Mouse (Mus musculus) lung, adult 2 months (tissue): ENCODE results near the gene Gm527.

Source experiments
- CTCF ChIP-seq: fragments of 200-500 bp; IDR thresholded peaks from 2 replicates; pipeline ENCODE4 v1.5.1; 2011; ENCODE audit warnings: mild to moderate bottlenecking, low read length, control low read depth; ENCODE audit not compliant: insufficient read depth
- POLR2A ChIP-seq: fragments of 200-500 bp; IDR thresholded peaks from 2 replicates; pipeline ENCODE4 v1.6.1; 2011; ENCODE audit warnings: low read depth, mild to moderate bottlenecking, control low read depth, low read length, borderline replicate concordance; ENCODE audit errors: extremely low read depth

DNA sequence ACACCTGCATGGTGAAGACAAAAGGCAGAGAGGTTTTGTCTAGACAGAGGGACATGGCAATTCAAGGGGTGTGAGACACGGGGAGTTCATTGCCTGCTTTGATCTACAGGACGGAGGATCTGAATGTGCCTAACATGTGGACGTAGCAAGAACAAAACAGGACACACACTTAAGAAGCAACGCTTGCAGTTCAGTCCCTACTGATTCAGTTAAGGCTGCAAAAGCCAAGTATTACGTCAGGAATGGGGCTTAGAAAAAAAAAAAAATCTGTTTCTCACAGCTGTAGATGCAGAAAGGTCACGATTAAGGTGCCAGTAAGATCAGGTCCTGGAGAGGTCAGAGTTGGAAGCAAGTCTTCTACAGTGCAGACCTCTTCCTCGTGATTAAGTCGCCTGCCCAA lies 14.5 kb upstream of the Gm527 start:
- TF ChIP-seq CTCF (no peak), POLR2A (no peak)
